Mouse (Mus musculus): ENCODE data around the gene Olfr1188. TPM values are rescaled to one million over a fixed set of nuclear protein-coding genes. Genes with fewer than 3 reads are reported as not detected.
"Not testable (repeated sequence)": the region's sequence is repeated elsewhere in the genome, so short reads cannot be mapped to it uniquely, and the experiment has no call there.

The Olfr1188 gene
- total RNA-seq (2021), result not detected
- long read RNA-seq, experiment 1, result 0 reads
- long read RNA-seq, experiment 2, result 0 reads

- no peak for DNase-seq
- intact Hi-C loops (cut with DNase I), result no loop called here
These were observed at the start of gene Olfr1188 for GRCm38 (mm10) chr2:88556635-88557034. Olfr1188 (plus strand) TSS chr2:88556935.

DNA sequence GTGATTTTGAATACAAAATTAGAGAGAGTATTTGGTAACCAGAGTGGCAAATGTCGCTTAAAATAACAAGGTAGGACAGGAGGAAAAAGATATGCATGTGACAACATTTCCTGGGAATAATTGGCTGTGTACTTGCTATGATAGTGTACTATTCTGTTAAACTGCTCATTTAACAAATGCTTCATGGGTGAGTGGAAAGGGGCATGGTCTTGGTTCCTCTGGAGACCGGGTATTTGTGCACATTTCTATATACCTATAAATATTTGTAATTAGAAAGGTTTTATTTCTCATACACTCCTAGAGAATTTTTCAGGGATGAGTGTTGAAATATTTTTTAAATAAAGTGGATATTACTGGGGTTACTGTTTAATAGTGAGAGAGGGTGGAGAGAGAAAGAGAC is 38.5 kb upstream of the Olfr1188 start, which contains the start of gene Olfr1186:
TSS of gene Olfr1186 (plus strand) at position 301 of the 400 bp plus-strand sequence.
- no peak for DNase-seq
- intact Hi-C loops (cut with DNase I), result no loop called here

DNA sequence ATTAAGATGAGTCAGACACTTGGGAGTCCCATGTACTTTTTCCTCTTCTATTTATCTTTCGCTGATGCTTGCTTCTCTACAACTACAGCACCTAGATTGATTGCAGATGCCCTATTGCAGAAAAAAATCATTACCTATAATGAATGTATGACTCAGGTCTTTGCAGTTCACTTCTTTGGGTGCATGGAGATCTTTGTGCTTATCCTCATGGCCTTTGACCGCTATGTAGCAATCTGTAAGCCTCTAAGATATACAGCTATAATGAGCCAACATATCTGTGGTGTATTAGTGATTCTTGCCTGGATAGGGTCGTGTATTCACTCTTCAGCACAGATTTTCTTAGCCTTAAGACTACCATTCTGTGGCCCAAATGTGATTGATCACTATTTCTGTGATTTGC is 31.0 kb upstream of the Olfr1188 start:
- no peak for DNase-seq
- intact Hi-C loops (cut with DNase I), result no loop called here

DNA sequence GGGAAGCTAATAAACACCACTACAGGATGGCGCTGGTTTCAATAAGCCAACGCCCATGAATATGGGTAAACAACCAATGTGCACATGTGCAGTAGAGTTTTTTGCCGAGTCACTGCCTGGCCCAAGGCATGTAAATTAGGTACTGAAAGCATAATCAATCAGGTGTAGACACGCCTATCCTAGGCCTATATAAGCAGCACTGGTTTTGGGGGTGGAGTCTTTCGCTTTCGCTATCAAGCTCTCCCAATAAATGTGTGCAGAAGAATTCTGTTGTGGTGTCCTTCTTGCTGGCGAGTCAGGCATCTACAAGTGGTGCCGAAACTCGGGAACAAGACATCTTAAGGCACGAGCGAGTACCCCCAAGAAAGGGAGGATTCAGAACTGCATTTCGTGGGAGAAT is 16.0 kb downstream of the Olfr1188 start:
- intact Hi-C loops (cut with DNase I); DNase-seq: not testable (repeated sequence)

DNA sequence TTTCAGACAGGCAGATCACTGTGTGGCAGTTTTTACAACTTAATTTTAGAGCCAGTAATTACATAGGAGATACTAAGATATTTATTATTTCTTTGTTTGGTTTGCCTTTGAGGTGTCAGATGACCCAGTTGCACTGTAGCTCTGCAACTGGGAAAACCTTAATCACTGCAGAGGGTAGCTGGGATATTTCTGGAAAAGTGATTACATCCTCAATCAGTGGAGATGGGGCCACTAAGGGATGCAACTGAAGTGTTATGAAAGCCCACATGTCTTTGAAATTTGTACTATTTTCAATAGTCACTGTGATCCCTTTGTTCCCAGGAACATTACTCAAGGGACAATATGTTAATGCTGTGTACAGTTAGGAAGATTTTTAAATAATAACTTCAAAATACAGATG is 29.4 kb downstream of the Olfr1188 start, which contains the start of gene Olfr1189:
TSS of gene Olfr1189 (plus strand) at position 301 of the 400 bp plus-strand sequence.
- DNase-seq, result no peak
- intact Hi-C loops (cut with DNase I), result no loop called here

Other genes with a start within 250 kb of the Olfr1188 start
- not detected for gene Olfr1174-ps, start 241.8 kb upstream of the Olfr1188 start, total RNA-seq (2021)
- gene Olfr1175-ps, start 229.7 kb upstream of the Olfr1188 start, total RNA-seq (2021), result not detected
- not detected for gene Olfr1176, start 220.2 kb upstream of the Olfr1188 start, total RNA-seq (2021)
- not detected for gene Olfr1177-ps, start 210.4 kb upstream of the Olfr1188 start, total RNA-seq (2021)
- gene Olfr1178, start 169.9 kb upstream of the Olfr1188 start, total RNA-seq (2021), result not detected
- gene Olfr1179, start 150.5 kb upstream of the Olfr1188 start, total RNA-seq (2021), result not detected
- not detected for gene Olfr1180, start 137.8 kb upstream of the Olfr1188 start, total RNA-seq (2021)
- gene Olfr1181, start 130.8 kb upstream of the Olfr1188 start, total RNA-seq (2021), result not detected
- not detected for gene Gm13757, start 107.8 kb upstream of the Olfr1188 start, total RNA-seq (2021)
- not detected for gene Olfr1183, start 102.1 kb upstream of the Olfr1188 start, total RNA-seq (2021)
- not detected for gene Olfr1184, start 73.3 kb upstream of the Olfr1188 start, total RNA-seq (2021)
- gene Olfr1185-ps1, start 63.6 kb upstream of the Olfr1188 start, total RNA-seq (2021), result not detected
- gene Olfr1186, start 38.4 kb upstream of the Olfr1188 start, total RNA-seq (2021), result not detected
- not detected for gene Olfr1189, start 29.5 kb downstream of the Olfr1188 start, total RNA-seq (2021)
- not detected for gene Olfr1191-ps1, start 83.6 kb downstream of the Olfr1188 start, total RNA-seq (2021)
- not detected for gene Olfr1192-ps1, start 91.6 kb downstream of the Olfr1188 start, total RNA-seq (2021)
- not detected for gene Olfr1193, start 118.7 kb downstream of the Olfr1188 start, total RNA-seq (2021)
- gene Olfr1195, start 132.3 kb downstream of the Olfr1188 start, total RNA-seq (2021), result not detected
- not detected for gene Olfr1196, start 147.7 kb downstream of the Olfr1188 start, total RNA-seq (2021)
- not detected for gene Olfr1197, start 175.4 kb downstream of the Olfr1188 start, total RNA-seq (2021)
- not detected for gene Olfr1198, start 194.4 kb downstream of the Olfr1188 start, total RNA-seq (2021)
- gene Olfr1199, start 203.5 kb downstream of the Olfr1188 start, total RNA-seq (2021), result not detected
- gene Olfr1200, start 213.6 kb downstream of the Olfr1188 start, total RNA-seq (2021), result not detected
- not detected for gene Olfr1201, start 236.1 kb downstream of the Olfr1188 start, total RNA-seq (2021)